Mouse (Mus musculus): ENCODE data around the gene Eef1akmt4.

Eef1akmt4 gene

GRCm38 (mm10) chr16:20611357-20612227 is at the start of gene Eef1akmt4, which contains the start of the genes Gm49333 and Alg3:
Gene Eef1akmt4 (plus strand): TSS chr16:20611593.
Gene Gm49333 (plus strand): TSS chr16:20611610.
Gene Alg3 (minus strand): TSS chr16:20611735.
- DNase-seq = peak; percentile 79

GRCm38 (mm10) chr16:20565075-20565474 is 46.3 kb upstream of the Eef1akmt4 start:
- no peak for DNase-seq

GRCm38 (mm10) chr16:20589366-20589938 is 21.9 kb upstream of the Eef1akmt4 start, which contains the start of gene Vwa5b2:
Gene Vwa5b2 (plus strand): TSS chr16:20589471.
- DNase-seq = peak; percentile 56

- peak; percentile 71 for DNase-seq
Measured at GRCm38 (mm10) chr16:20589939-20590679, 21.3 kb upstream of the Eef1akmt4 start.

- no peak for DNase-seq
Measured at GRCm38 (mm10) chr16:20590680-20591038, 20.7 kb upstream of the Eef1akmt4 start.

GRCm38 (mm10) chr16:20591076-20591705 is 20.2 kb upstream of the Eef1akmt4 start:
- DNase-seq = no peak

GRCm38 (mm10) chr16:20595060-20595673 is 16.2 kb upstream of the Eef1akmt4 start:
- DNase-seq = no peak

GRCm38 (mm10) chr16:20595737-20596136 is 15.7 kb upstream of the Eef1akmt4 start:
- DNase-seq = no peak

GRCm38 (mm10) chr16:20596687-20597441 is 14.5 kb upstream of the Eef1akmt4 start:
- no peak for DNase-seq

- no peak for DNase-seq
Measured at GRCm38 (mm10) chr16:20600511-20600910, 10.9 kb upstream of the Eef1akmt4 start.

GRCm38 (mm10) chr16:20604705-20605104 is 6.7 kb upstream of the Eef1akmt4 start:
- no peak for DNase-seq

GRCm38 (mm10) chr16:20610501-20611356 is 664 bp upstream of the Eef1akmt4 start:
- DNase-seq = peak; percentile 81

GRCm38 (mm10) chr16:20619541-20620398 is 8.4 kb downstream of the Eef1akmt4 start:
- DNase-seq = peak; percentile 22

GRCm38 (mm10) chr16:20620399-20620735 is 9.0 kb downstream of the Eef1akmt4 start:
- no peak for DNase-seq

GRCm38 (mm10) chr16:20620751-20621190 is 9.4 kb downstream of the Eef1akmt4 start:
- peak; percentile 63 for DNase-seq

- DNase-seq = peak; percentile 70
Measured at GRCm38 (mm10) chr16:20621191-20621990, 10.0 kb downstream of the Eef1akmt4 start, which contains the start of gene Camk2n2. Gene Camk2n2 (minus strand): TSS chr16:20621287.

- peak; percentile 71 for DNase-seq
Measured at GRCm38 (mm10) chr16:20621991-20622685, 10.7 kb downstream of the Eef1akmt4 start.

- no peak for DNase-seq
Measured at GRCm38 (mm10) chr16:20623211-20623610, 11.8 kb downstream of the Eef1akmt4 start.

Data from right cerebral cortex, postnatal 25 days (tissue).